Mouse (Mus musculus): ENCODE results near the gene Clip4.
A peak's percentile ranks its signal among the peaks of the same experiment; 100 is the strongest.

Gene Clip4

DNA sequence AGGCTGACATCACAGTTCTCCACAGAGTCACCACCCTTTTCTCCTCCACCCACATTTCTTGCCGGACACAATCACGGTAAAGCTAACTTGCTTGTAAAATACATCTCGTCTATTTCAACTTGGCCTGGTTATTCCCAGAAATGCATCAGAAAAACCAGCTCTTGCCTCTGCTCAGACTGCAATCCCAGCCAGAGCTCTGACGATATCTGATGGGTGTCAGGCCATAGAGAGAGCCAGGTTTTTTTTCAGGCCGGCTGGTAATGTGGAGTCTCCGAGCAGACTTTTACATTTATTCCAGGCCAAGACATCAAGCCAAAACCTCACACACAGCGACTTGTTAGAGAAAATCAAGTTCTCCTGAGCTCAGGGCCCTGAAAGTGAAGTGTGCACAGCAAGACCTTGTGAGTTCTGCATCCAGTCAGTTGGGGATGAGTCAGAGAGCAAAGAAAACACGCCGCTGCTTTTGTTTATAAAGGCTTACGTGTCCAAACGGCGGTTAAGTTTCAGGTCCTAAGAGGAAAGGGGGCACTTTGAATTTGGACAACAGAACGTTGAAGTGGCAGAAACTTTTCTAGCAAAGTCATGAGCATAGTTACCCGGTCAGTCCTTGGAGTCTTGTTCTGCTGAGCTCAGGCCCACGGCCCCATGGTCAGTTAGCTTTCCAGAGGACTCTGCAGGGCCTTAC, 27.4 kb downstream of the Clip4 start:
- DNase-seq: no peak

DNA sequence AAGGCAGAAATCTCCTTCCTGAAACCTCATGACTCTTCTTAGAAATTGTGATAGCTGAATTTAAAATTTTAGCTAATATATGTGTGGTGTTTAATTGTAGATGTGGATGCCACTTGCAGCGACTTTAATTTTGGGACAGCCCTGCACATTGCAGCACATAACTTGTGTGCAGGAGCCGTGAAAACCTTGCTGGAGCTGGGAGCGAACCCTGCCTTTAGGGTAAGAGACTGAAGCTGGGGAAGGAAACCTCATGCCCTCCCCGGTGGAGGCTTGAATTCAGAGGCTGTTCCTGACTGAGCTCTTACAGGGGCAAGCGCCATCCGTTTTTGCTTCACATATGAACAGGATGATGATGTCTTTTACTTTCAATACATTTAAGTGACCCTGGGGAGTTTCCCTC, 35.2 kb downstream of the Clip4 start:
- DNase-seq: peak in 1 of 2 experiments; percentile 50

GRCm38 (mm10) chr17:71803876-71804275, 35.6 kb downstream of the Clip4 start:
- DNase-seq: peak in 1 of 2 experiments; percentile 23

DNA sequence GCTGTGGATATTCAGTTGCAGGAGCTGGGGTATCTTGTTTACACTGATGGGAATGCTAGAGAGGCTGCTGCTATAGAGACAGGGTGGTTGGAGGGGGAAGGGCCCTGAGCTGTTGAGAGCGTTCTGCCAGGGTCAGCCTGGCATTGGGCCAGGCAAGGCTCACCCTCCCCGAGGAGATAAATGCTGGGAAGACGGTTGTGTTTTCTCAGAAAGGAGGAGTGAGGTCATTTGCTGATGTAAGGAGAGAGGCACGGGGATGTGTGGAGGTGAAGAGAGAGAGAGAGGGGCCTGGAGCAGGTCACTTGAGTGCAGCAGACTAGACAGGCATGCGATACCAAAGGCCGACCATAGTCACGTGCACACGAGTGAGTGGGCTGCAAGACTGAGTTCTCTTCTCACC, 42.8 kb downstream of the Clip4 start:
- peak in 1 of 2 experiments; percentile 19 for DNase-seq

DNA sequence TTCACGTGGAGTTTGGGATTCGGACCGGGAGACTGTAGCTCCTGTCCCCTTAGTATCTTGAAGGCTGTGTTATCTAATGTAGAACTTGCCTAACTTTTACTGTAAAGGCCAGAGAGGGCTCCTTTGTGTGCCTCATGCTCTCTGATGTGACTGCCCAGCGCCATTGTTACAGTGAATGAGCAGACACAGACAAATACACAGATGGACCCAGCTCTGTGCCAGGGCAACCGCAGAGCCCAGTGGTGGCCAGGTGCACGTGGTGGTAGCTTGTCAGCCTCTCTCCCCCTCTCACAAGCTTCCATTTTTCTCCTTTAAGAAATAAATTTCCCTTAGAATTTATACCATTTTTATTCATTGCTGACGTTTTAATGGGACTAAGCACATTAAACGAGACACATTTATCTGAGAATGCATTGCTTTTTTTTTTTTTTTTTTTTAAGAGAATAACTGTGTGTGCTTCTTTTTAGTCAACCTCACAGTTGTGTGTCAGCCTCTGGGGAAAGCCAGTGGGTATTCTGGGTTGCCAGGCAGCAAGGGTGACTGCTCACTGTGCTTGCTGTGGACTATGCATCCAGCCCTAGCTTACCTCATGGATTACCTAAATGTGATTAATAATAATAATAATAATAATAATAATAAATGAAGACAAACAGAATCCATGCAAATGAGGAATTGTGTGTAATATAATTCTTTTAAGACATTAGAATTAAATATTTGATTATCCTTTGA, 48.0 kb downstream of the Clip4 start:
- DNase-seq: no peak

DNA sequence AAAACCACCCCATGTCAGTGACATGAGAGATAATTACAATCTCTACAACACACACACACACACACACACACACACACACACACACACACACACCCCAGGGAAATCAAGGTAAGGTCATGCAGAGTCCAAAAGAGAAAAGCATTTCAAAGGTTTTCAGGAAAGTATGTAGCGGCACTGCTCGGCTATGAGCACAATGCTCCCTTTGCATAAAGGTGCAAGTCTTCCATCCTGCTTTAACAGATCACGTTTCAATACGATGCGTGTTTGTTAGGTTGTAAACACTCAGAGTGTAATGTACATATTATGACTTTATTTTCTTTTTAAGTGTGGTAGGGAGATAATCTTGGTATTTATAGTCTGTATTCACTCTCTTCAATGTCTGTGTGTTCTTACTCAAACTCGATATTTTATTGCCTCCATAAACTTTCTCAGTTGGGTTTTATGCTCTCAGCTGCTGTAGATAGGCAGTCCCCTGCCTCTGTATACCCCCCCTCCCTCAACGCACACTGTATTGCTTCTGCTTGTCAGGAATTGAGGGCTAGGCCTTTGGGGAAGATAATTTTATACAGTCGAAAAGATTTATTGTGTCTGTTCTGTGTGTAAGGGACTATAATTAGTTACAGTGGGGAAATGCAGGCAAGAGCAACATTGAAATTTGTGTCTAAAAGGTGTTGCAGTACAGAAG, 55.5 kb downstream of the Clip4 start:
- DNase-seq: no peak

DNA sequence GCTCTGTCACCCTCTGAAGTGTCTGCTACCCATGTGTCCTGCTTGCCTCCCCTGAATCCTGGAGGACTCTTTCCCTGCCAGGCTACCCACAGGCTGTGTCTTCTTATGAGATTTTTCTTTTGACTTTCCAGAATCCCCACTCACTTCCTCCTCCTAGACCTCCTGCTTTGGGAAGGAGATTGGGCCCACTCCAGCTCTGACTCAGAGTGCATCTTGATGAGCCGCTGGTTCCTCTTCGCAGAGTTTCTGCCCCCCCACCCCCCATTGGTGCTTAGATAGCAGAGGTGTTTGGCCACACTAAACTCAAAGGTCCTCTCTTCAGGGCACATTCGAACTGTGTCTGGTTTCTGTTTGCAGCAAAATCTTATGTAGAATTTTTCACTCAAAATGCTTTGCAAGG, 58.3 kb downstream of the Clip4 start:
- no peak for DNase-seq

GRCm38 (mm10) chr17:71827627-71828026, 59.4 kb downstream of the Clip4 start:
- no peak for DNase-seq

GRCm38 (mm10) chr17:71828647-71829414, 60.6 kb downstream of the Clip4 start:
- peak; percentile 22 to 31 for DNase-seq

DNA sequence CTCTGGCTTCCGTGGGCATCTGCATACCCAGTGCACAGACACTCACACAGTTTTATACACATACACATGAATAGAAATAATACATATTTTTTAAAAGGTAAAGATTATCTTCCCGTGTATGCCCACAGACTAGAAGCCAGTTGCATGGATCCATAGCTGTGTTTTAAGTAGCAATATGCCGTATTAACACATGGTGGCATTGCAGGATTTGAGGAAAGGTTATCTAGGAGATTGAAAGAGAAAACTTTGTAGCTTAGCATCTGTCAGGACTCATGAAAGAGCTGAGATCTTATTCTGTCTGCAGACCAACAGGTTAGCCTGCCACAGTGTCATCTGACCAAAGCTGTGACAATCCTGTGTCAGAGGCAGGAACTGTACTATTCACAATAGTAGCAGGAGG, 63.7 kb downstream of the Clip4 start:
- no peak for DNase-seq

GRCm38 (mm10) chr17:71862184-71862583, 93.9 kb downstream of the Clip4 start:
- no peak for DNase-seq

GRCm38 (mm10) chr17:71862895-71863294, 94.6 kb downstream of the Clip4 start:
- no peak for DNase-seq

DNA sequence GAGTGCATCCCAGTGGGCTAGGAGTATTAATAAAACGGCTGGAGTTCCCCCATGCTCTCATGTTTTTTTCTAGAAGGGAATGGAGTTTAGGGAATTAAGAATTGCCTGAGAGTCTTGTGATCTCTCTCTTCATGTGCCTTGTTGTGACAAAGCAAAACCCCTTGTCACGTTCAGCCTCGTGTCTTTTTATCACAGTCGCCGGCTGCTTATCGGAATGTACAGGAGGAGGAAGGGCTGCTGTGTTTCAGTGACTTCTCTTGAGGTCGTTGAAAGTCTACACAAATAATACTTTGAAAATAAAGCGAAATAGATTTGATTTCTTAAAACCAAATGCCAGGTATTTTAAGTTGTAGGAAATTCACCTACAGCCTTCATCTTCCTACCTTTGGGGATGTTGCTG, 95.8 kb downstream of the Clip4 start:
- no peak for DNase-seq

- no peak for DNase-seq
Observed at GRCm38 (mm10) chr17:71865437-71865836, 97.2 kb downstream of the Clip4 start.

- DNase-seq: no peak
Observed at GRCm38 (mm10) chr17:71867892-71868291, 99.6 kb downstream of the Clip4 start.

GRCm38 (mm10) chr17:71868828-71869227, 100.6 kb downstream of the Clip4 start:
- DNase-seq: no peak

GRCm38 (mm10) chr17:71869372-71870231, 101.3 kb downstream of the Clip4 start:
- DNase-seq: no peak

- no peak for DNase-seq
Observed at GRCm38 (mm10) chr17:71870232-71870621, 102.0 kb downstream of the Clip4 start.

DNA sequence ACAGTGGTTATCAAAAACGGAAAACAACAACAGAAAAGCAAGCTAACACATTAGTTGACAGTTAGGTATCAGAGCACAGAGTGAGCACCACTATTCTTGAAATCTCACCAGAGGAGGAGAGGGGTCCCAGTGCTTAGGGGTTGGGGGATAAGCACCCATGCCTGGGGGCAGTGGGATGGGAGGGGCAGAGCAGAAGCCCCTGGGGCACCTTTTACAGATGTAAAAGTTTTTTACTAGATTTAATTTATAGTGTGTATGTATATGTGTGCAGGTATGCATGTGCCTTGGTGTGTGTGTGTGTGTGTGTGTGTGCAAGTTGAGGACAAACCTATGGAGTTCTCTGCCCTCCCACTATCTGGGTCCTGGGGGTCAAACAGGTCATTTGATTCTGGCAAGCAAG, 102.4 kb downstream of the Clip4 start:
- DNase-seq: no peak

DNA sequence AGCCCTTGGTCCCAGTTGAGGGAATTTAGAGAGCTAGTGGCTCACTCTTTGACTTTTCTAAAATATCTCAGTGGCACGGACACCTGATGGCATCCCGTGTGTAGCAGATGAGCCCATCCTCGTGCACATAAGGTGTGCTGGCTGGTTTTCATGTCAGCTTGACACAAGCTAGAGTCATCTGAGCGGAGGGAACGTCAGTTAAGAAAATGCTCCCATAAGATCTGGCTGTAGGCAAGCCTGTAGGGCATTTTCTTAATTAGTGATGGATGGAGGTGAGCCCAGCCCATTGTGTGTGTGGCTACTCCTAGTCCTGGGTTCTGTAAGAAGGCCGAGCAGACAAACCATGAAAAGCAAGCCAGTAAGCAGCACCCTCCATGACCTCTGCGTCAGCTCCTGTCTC, 103.7 kb downstream of the Clip4 start:
- no peak for DNase-seq

DNA sequence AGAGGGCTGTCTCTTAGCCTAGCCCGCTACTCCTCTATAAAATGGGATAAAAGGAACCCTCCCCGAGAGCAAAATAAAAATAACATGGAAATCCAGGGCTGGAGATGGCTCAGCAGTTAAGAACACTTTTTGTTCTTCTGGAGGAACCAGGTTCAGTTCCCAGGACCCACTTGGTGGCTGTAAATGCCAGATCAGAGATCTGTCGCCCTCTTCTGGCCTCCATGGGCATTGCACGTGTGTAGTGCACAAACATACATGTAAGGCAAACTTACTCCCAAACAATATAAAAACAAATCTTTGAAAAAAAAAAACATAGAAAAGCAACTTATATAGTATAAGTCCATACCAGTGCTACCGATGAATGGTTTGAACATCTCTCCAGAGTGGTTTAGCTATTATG, 104.7 kb downstream of the Clip4 start:
- DNase-seq: peak in 1 of 2 experiments; percentile 53

DNA sequence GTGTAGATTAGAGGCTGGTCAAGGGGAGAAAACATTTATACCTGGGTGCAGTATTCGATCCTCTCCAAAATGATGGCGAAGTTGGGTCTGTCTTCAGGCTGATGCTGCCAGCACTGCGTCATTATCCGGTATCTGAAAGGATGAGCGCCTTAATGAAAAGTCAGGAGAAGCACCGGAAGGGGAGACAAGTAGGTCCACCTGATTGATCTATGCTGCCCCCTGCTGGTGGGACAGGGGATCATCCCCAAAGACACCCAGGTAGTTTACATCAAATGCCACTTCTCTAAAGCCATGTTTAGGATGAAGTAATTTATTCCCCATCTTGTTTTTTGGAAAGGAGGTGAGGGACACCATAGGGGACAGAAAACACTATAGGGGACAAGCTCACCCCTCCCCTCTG, 105.8 kb downstream of the Clip4 start:
- peak; percentile 35 to 64 for DNase-seq

All from kidney, adult 8-10 months (tissue).